Mouse (Mus musculus): ENCODE data around the gene Vmp1.

DNA sequence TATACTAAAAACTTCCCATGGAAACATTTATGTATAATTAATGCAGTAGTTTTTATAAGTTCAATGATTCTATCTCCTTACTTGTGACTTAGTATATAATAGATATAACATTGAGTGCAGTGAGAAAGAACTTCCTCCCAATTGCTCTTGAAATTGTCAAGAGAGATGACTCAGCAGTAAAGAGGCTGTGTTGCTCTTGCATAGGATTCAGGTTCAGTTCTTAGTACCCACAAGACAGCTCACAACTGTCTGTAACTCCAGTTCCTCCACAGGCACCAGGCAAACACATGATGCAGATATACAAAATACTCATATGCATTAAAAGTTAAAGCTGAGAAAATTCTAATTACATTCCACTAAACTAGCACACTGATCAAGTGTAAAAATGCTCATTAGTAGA, 25.8 kb downstream of the Vmp1 start:
- no peak for TF ChIP-seq CTCF (IDR thresholded peaks at IDR 0.05; ENCODE audit: low read depth, low read length)
- TF ChIP-seq EP300 (IDR thresholded peaks at IDR 0.05; ENCODE audit: insufficient read depth, low read depth, low read length): no peak

All from ES-Bruce4 (cell line).